Mouse (Mus musculus): ENCODE measurements around the gene Fam122a.

The Fam122a gene

DNA sequence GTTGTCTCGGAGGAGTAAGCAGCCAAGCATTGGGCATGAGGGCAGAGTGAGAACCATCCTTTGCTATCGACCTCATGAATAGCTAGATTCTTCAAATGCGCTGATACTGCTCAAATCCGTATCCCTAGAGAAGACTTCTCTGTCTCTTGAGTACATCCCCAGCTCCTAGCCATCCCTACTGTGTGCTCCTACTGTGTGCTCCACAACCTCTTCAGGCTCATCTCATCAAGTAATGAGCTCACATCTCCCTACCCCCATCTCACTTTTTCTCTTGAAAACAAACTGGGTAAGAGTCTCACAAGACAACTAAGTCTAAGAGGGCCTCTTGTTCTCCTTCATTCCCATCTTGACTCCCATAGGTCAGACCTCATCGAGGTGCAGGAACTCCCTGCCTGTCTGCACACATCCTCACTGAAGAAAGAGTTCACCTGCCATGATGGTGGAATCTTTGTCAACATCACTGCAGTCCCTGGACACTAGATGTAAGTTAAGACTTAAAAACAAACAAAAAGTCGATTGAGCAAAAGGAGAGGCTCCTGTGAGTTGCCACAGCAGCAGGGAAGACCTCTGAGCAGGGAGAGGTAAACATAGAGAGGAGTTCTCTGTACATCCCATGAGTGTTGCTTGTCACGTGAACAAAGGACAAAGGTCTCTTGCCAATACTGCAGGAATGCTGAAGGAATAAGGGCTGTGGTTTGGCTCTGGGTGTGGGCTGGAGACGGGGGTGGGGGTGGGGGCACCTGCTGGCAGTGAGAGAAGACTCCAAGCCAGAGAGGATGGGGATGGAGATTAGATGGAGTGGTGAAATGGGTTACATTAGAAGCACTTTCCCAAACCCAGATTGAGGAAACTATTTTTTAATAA, 9.5 kb upstream of the Fam122a start:
- DNase-seq = no peak

DNA sequence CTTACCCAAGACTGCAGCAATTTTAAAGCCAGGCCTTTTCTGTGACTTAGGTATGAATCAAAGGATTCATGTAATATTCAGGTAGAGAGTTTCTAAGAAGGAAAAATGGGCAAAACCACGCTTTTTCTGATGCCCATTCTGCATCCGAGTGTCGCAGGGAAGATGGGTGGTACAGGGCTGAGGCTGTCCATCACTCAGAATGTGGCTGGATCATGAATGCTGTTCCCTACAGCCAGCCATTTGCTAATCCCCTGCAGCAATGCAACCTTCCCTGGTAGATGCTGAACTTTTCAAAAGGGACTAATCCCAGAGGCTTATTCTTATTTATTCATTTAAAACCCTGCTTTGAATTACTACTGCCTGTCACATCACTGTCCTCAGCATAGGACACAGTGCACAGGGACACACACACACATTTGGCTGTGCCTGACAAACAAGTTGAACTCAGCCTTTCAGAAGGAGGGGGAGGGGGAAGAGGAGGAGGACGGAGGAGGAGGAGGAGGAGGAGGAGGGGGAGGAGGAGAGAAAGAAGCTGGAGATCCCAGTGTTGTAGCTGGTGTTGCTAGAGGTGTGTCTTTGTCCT, 7.5 kb upstream of the Fam122a start:
- no peak for DNase-seq

DNA sequence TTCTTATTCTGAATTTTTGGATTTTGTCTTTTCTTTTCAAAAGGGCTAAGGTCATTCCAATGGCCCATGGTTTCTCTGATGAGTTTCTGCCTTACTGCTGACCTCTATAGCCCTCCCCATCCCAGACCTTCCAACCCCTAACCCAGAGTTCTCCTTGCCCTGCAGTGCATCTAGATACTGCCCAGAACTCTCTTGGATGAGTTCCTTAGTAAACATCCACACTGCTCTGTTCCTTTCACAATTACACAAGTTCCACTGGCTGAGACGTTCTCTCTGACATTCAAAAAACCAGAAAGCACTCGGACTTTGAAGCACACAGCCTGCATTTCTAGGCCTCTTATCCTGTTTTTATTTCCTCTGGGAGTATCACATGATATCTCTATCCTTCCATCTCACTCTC, 3.8 kb upstream of the Fam122a start:
- no peak for DNase-seq

DNA sequence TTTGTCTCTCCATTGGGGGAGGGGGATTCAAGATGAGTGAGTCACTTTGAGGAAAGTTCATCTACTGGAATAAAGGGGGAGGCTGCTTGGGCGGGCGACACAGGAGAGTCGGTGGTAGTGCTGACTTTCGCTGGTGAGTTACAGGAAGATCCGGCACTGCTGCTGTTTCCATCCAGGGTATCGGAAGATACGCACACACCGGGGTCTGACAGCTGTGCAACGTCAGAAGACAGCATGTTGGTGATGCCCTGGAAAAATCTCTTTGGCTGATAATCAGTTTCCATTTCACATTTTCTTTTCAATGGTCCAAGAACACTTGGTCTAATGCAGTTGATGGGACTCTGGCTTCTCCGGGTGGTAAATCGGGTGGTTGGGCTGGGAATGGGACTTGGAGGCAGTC, 695 bp downstream of the Fam122a start:
- peak; percentile 28 for DNase-seq

DNA sequence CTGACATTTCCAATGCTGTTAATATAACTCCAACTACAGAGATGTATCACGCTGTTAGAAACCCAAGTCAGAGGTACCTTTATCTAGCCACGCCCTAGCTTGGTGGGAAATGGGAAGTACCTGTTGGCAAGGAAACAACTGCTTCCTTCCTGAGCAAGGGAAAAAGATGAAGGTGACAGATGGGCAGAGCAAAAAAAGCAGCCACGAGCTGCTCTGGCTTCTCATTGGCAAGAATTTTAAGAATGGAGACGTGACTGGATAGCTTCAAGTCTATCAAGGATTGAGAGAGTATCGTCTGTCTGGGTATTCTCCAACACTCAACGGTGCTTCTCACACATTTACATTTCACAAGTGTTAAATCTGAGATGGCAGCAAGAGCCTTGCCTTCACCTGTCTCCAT, 1.9 kb downstream of the Fam122a start:
- DNase-seq = no peak

DNA sequence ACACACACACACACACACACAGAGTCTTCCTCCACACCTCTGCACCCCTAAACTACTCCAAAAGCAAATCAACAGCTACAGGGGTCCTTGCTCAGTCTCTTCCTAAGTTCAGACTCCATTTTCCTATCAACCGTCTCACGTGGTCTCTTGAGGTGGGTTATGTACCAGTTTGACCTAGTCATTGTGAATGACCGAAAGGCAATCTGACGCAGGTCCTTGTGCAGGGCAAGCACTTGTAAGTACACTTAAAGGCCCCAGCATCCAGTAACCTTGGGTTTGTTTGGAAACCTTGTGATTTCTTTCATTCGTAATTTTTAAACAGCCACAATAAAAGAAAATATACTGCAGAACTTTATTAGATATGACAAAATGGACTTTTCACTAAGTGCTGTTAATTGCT, 4.6 kb downstream of the Fam122a start:
- no peak for DNase-seq

DNA sequence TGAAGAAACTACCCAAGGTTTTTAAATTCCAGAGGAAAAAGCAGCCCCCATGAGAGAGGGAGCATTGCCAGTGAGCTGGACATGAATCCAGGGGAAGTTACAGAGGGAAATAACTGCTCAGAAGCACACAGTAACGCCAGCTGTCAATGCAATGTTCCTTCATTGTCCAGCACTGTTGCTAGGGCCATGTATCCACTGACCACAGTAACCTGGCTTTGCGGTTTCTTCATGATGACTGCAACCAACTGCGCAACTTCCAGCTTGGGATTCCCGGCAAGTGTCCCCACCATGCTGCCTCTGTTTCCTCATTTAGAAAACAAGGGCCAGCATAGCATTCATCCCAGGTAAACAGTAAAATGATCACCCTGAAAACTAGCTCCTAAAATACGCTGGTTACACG, 5.6 kb downstream of the Fam122a start:
- no peak for DNase-seq

DNA sequence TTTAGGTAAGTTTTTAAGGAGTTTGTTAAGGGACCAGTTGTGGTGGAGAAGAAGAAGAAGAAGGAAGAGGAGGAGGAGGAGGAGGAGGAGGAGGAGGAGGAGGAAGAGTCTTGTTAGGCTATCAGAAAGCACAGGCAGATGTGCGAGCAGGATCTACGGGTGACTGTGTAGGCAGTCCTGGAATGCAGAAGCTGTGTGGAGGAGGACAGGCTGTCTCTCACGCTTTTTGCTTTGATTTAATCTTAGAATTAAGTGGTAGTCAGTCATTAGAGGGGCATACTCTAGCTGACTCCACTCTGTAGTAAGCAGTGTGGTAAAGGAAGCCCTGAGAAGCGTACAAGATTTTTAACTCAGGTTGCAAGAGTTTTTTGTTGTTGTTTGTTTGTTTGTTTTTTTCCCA, 7.9 kb downstream of the Fam122a start:
- DNase-seq = peak; percentile 56

DNA sequence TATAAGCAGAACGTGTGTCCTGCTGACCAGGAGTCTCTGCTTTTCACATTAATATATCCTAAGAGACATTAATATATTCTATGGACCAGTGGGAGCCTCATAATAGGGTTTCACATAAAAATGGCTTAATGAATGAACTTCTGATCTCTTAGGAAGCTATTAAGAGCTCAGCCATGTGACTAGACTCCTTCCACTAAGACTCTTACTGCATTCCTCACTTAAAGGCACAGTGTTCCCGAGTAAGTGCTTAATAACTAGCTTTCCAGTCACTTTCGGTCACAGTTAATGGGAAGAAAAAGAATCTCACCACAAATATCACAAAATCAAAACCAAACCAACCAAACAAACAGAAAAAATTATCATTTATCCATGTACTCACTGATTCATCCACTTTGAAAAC, 8.5 kb downstream of the Fam122a start:
- no peak for DNase-seq

DNA sequence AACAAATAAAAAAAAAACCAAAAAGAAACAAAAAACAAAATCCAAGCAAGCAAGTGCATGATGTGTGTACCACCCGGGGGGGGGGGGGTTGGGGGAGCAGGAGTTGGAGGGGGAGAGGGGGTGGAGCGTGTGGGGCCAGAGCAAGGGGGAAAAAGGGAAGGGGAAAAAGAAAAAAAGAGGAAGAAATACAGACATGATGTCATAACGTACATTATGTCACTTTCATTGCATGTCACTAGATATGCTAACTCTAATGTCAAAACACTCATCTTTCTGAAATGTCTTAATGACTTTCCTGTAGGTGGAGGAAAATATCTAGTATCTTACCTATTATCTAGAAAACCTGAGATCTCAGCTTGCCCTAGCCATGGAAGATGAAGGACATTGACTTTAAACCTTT, 14.1 kb downstream of the Fam122a start:
- no peak for DNase-seq

DNA sequence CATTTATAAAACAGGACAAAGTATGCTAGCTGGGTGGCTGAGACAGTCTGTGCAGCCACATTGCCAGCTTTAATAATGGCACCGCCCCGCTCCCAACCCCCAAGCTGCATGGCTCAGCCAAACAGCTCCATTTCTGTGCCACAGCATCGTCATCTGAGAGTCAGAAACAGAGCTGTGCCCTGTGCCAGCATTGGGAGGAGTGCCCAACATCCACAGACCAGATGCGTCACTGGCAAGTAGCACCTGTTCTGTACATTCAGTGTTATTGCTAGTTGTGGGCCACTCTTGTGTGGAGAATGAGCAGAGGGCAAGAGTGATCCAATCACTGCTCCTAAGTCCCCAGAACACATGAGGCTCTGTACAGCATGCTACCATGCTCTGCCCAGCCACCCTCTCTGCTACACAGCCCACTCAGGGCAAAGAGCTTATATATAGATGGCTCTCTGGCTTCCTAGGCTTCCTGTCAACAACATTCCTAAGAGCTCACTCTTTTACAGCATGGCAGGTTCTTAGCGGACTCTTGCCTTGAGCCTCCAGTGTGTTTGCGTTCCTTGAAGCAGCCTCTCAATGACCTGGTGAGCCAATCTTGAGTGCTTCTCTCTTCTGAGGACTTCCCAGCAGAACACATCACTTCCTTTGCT, 20.4 kb downstream of the Fam122a start:
- DNase-seq = peak; percentile 90

DNA sequence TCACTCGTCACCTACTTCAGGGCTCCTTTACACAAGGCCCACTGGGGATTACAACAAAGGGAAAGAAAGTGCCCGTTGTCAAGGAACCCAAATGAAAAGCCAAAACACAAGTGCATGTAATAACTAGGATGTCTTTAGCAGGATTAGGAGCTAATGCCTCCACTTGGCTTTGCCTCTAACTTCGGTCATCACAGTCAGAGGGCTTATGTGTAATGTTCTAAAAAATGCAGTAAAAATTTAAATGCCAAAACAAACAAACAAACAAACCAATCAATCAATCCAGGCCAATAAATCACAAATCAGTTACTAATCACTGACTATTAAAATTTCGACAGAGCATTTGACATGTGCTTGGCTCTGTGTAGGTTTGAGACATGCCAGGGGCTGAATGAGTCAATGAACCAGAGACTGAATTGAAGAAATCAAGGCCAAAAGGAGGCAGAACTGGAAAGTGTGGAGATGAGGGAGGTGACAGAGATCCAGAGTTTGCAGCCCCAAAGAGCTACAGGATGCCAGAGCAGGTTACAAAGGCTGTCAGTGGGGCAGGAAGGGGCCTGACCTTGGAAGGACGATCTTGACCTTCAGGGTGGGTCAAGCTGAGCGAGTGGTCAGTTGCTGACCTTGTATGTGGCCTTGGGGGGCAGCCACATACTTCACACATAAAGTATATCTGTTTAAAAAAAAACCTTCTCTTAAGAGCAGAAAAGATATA, 21.8 kb downstream of the Fam122a start:
- DNase-seq = no peak

DNA sequence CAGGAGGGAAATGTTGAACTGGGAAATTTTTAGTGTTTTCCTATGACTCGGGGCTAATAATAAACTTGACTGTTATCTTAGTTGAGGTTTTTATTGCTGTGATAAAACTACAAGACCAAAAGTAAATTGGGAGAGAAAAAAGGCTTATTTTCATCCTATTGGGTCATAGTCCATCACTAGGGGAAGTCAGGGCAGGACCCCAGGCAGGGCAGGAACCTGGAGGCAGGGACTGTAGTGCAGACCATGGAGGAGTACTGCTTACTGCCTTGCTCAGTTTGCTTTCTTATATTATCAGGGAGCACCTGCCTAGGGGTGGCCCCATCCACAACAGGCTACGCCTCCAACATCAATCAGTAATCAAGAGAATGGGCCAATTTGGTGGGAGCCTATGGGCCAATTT, 22.7 kb downstream of the Fam122a start:
- DNase-seq = no peak

DNA sequence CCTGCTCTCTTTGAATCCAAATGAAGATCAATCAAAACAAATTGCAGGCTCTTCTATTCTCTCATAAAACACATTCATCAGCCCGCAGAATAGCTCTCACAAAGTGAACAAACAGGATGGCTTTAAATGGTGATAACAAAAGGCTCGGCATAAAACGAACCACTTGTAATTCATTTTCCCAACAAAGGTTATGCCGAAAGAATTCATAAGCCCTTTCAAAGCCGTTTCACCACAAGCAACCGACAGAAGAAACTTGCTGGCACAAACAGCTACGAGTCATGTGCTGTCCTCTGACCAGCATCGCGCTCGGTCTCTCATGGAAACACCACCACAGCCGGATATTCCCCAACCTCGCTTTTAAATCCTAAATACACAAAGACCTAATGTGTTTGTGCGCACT, 23.8 kb downstream of the Fam122a start:
- no peak for DNase-seq

DNA sequence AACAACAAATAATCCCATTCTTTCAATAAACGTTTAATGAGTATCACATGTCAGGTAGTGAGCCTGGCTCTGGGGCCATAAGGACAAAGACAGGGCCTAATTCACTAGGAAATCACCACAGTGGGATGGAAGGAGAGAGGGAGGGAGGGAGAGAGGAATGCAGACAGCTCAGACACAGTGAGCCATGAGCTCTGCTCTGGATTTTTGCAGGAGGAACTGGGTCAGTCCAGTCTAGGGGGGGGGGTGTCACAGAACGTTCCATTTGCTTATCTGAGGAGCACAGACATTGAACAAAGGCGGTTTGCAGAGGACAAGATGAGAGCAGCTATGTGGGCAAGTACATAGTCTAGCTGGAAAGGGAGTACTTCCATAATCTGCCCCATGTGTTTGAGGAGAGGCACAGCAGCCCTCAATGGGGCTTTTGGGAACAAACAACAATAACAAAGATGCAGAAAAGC, 24.7 kb downstream of the Fam122a start:
- DNase-seq = no peak

DNA sequence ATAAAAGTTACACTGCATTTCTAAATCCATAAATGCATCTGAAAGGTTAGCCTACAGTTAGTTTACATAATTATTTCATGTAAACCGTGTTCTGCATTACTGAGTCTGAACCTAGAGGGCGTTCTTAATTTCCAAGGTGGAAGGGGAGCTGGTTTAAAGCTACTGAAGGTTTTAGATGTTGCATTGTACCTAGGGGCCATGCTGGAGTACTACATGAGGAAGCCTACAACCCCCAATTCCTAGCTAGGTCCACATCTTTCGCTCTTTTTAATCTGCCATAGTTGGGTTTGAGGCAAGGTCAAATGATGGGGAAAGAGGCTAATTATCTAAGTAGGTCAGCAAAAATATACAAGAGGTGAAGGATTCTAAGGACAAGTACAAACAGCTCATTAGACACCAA, 25.5 kb downstream of the Fam122a start:
- no peak for DNase-seq

DNA sequence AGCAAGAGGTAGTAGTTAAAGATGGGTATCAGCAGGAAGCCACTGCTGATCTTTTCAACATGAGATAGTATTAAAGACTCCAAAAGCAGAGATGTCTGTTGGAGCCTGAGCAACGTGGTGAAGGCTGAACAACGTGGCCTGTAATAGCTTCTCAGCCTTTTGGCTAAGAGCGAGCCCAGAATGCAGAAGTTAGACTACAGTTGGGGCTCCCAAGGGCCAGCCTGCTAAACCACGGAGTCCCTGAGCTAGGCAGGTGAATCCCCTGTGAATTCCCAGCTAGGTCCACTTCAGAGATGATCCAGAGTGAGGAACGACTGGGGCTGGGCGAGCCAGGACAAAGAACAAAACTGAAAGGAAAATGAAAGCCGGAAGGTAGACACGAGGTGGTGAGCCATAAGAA, 26.4 kb downstream of the Fam122a start:
- DNase-seq = no peak

DNA sequence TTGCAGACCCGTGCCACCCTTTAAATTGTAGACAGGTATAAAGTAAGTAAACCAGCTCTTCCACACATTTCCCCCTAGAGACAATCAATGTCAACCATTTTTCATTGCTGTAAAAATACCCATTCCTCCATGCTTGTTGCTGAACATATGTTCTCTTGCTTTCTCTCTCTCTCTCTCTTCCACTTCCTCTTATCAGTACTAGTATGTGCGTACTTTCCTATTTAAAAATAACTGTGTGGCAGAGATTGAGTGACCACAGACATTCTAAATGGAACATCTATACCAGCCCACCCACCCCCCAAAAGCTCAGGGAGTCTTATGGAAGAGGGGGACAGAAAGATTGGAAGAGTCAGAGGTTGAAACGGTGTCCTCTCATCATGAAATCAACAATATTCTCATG, 32.8 kb downstream of the Fam122a start:
- DNase-seq = no peak

DNA sequence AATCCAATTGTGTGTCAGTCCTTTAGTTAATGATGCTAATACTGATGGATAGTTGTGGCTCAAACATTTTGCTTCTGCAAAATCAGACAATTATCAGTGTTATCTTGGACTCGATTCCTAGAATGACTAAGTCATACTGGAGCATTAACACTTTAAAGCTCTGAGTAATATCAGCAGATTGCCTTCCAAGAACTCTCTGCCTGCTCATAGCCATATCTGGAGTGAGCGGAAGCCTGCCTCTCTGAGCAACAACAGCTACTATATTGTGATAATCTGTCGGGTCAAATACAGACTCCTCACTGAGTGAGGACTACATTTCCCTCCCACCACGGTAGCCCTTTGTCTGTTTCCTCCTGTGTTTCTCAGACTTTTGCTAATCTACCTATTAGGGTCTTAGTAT, 37.4 kb downstream of the Fam122a start:
- no peak for DNase-seq

DNA sequence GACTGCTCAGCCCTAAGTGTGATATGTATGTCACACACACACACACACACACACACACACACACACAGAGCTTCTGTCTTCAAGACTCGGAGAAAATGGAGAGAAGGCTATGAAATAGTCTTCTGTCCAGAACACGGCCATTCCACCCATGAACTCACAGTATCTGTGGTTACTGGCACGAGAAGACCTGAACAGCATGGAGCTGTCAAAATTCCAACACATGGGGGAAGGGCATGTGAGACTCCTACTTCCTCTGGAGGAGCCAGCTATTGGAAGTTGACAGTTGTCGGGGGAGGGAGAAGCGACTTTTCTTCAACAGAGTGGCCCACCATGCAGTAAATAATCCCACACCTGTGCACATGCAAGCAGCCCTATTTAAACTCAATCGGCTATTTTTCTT, 42.9 kb downstream of the Fam122a start:
- DNase-seq = no peak

DNA sequence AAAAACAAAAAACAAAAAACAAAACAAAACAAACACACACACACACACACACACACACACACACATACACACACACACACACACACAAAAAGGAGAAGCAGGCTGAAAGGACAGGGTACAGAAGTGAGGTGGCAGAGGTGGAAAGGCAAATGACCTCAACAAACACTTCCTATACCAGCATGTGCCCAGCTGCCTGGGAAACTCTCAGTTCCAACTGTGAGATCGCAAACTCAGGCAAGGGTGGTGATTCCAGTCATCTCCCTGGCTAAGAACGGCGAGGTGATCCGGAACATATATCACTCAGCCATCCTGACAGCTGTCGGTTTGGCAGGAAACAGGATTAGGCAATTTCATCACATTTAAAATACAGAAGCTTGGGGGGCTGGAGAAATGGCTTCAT, 44.7 kb downstream of the Fam122a start:
- DNase-seq = no peak

DNA sequence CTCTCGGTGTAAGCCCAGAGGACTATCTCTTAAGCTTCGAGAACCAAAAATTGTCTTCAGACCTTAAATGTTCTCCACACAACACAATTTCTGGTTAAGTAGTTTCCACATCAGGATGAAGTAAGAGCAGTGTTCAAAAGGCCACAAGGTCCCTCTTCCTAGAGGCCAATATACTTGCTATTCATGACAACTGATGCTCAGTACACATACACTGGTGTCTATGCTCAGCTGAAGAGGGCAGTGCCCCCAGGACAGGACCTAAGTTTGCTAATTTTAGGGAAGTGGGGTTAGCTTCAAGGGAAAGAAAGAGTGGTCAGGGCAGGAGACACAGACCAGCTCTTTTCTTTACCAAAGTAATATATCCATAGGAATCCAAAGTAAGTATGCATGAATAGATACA, 45.8 kb downstream of the Fam122a start:
- no peak for DNase-seq

DNA sequence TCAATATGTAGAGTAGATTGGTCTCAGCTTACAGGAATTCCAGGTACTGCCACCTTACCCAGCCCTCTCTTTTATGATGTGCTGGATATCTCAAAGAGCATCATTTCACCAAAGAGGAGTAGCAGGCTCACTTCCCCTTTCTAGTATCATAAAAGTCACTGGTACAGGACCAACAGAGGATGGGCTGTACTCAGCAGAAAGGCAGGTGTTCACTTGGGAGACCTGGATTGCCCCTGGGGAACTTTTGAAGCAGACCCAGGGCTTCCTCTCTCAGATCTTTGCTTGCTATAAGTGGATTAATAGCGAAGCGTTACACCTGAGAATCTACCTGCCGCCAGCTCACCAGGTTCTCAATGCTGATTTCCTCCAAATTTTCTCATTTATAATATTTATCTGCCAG, 49.1 kb downstream of the Fam122a start:
- DNase-seq = no peak

DNA sequence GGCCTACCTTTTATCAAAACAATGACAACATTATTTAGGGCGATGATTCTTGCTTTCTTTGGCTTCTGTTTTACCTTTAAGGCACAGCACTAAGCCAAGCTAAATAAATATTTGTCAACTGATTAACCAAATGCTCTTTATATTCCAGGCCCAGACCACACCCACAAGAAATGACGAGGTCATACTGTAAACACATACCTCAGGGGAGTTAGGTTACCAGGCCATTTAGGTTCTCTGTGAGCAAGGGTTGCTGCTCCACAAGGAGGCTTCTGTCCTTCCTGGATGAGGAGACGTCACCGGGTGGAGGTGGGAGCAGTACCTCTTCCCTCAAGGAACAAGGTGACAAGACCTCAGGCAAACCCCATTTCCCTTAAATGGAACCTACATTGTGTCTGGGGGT, 49.9 kb downstream of the Fam122a start:
- DNase-seq = no peak

All from layer of hippocampus, adult 9-11 months (tissue).